Mouse (Mus musculus): ENCODE results near the gene Garnl3. TPM values are rescaled to one million over a fixed set of nuclear protein-coding genes. Genes with fewer than 3 reads are reported as not detected.

Gene Garnl3
- polyA plus RNA-seq, 1 experiment from 2014 or later, result 4.6 TPM

DNA sequence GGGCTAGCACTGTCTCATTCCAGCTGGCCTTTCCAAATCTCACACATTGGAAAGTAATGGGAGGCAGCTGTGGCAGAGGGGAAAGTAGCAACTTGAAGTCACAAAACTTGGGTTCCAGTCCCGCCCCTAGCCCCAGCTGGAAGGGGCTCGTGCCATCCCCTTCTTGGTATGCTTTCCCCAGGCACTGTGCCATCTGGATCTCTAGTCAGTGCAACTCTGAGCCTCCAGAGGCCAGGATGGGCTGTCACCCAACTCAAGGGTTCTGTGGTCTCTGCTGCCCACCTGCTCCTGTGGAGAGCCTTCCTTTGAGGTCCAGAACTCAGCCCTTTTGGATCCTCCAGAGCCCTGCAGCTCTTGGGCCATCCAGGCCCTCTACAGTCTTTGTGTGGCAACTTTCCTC, 30.7 kb upstream of the Garnl3 start:
- 65% methylated on average over 2 of the region's 2 CpGs for WGBS
- no peak for DNase-seq (ENCODE audit: low spot score)
- Histone ChIP-seq H3K27me3 (replicated peaks; ENCODE audit: control insufficient read depth, insufficient read depth, low read length) (no peaks in the 10 kb centered on the region), H3K4me3 (ENCODE audit: low read depth, low read length) (no peak overlapping the region), H3K4me1 (replicated peaks; ENCODE audit: control insufficient read depth, insufficient read depth, low read length) (peaks cover 13% of the 10 kb centered on the region), H3K9ac (ENCODE audit: low read depth, low read length) (no peak overlapping the region), H3K9me3 (ENCODE audit: control insufficient read depth, low read length) (no peaks in the 10 kb centered on the region), H3K4me2 (no peak overlapping the region), H3K27ac (ENCODE audit: low read depth, low read length) (no peak overlapping the region), H3K36me3 (ENCODE audit: control insufficient read depth, insufficient read depth, low read length) (0 out of 2 replicates have a peak, but pooled peaks cover 3% of the 10 kb centered on the region)
- no peak for ATAC-seq (replicated peaks; ENCODE audit: low FRiP score)

DNA sequence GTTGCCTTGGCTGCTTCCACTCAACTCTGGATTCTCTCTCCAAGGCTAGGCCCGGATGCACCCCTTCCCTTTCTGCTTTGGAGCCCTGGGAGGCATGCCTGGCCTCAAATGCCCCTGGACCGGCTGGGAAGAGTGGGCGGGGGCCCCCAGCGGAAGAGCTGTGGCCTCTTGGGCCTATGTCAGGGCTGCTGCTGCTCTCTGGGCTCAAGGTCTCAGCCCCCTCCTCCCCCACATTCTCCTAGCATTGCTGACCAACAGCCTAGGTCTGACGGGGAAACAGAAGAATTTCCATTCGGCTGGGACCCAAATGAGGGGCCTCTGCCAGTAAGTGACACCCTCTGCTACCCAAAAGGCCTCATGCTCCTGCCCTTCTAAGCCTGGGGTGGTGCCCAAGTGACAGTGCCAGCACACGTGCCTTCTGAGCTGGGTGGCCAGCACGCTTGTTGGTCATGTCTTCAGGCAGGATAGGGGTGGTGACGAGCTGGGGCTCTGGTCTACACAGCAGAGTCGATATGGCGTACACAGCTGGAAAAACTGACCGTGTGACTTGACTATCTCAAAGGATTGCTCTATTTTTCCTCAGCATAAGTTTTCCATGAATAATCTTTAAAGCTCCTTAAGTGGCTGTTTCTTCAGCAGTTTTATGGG, 29.0 kb upstream of the Garnl3 start:
- WGBS, result 79% methylated on average over 12 of the region's 12 CpGs

DNA sequence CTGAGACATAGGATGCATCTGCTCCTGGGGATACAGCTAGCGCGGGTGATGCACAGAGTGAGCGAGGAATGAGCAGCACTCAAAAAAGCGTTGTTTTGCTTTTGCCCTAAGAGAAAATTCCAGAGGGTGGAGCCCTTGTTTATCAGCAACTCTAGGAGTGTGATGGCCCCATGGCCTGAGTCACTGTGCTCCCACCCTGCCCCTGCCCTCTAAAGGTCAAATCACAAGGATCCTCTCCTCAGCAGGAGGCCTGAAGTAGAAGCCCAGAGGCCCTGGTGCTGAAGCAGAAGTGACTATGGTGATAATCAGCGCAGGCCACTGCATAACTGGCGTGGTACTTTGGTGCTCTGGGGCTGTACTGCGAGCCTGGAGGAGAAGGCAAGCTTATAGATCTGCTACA, 28.1 kb upstream of the Garnl3 start:
- WGBS, result 75% methylated on average over 7 of the region's 7 CpGs
- H3K27ac ChIP-seq (ENCODE audit: low read depth, low read length), result no peak overlapping the region
- no peaks in the 10 kb centered on the region for H3K9me3 ChIP-seq (ENCODE audit: control insufficient read depth, low read length)
- DNase-seq (ENCODE audit: low spot score) (no peak), ATAC-seq (replicated peaks; ENCODE audit: low FRiP score) (no peak)
- no peak overlapping the region for H3K9ac ChIP-seq (ENCODE audit: low read depth, low read length)
- no peak overlapping the region for H3K4me3 ChIP-seq (ENCODE audit: low read depth, low read length)
- peaks cover 4% of the 10 kb centered on the region; the same call in 1 of the 2 replicates for H3K4me1 ChIP-seq (replicated peaks; ENCODE audit: control insufficient read depth, insufficient read depth, low read length)
- H3K36me3 ChIP-seq (ENCODE audit: control insufficient read depth, insufficient read depth, low read length), result 0 out of 2 replicates have a peak, but pooled peaks cover 3% of the 10 kb centered on the region
- no peak overlapping the region for H3K4me2 ChIP-seq
- H3K27me3 ChIP-seq (replicated peaks; ENCODE audit: control insufficient read depth, insufficient read depth, low read length), result no peaks in the 10 kb centered on the region

More for the DNA sequence above, 29.0 kb upstream of the Garnl3 start:
- DNase-seq (ENCODE audit: low spot score) (no peak), ATAC-seq (replicated peaks; ENCODE audit: low FRiP score) (no peak)
- Histone ChIP-seq H3K36me3 (ENCODE audit: control insufficient read depth, insufficient read depth, low read length) (0 out of 2 replicates have a peak, but pooled peaks cover 3% of the 10 kb centered on the region), H3K27me3 (replicated peaks; ENCODE audit: control insufficient read depth, insufficient read depth, low read length) (no peaks in the 10 kb centered on the region), H3K4me2 (no peak overlapping the region), H3K9me3 (ENCODE audit: control insufficient read depth, low read length) (no peaks in the 10 kb centered on the region), H3K27ac (ENCODE audit: low read depth, low read length) (no peak overlapping the region), H3K4me1 (replicated peaks; ENCODE audit: control insufficient read depth, insufficient read depth, low read length) (peaks cover 8% of the 10 kb centered on the region), H3K9ac (ENCODE audit: low read depth, low read length) (no peak overlapping the region), H3K4me3 (ENCODE audit: low read depth, low read length) (no peak overlapping the region)

DNA sequence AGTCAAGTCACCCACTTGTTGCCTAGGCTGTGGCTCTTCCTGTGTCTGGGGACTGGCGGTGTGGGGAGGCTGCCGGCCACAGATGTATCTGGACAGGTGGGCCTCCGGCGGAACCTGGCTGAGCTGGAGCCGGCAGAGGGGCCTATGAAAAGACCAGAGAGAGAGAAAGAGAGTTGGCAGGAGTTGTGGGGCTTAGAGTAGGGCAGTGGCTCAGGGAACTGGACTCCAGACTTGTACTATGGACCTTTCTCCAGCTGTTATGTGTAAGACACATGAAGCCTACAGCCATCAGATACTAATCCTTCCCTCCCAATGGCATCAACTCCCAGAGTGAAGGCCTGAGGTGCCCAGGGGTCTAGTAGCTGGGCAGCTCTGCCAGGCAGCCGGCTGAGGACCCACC, 27.4 kb upstream of the Garnl3 start:
- H3K9me3 ChIP-seq (ENCODE audit: control insufficient read depth, low read length), result no peaks in the 10 kb centered on the region
- H3K27me3 ChIP-seq (replicated peaks; ENCODE audit: control insufficient read depth, insufficient read depth, low read length), result no peaks in the 10 kb centered on the region
- 0 out of 2 replicates have a peak, but pooled peaks cover 3% of the 10 kb centered on the region for H3K36me3 ChIP-seq (ENCODE audit: control insufficient read depth, insufficient read depth, low read length)
- no peak overlapping the region for H3K4me3 ChIP-seq (ENCODE audit: low read depth, low read length)
- H3K27ac ChIP-seq (ENCODE audit: low read depth, low read length), result no peak overlapping the region
- H3K9ac ChIP-seq (ENCODE audit: low read depth, low read length), result no peak overlapping the region
- WGBS, result 85% methylated on average over 6 of the region's 6 CpGs
- DNase-seq (ENCODE audit: low spot score) (no peak), ATAC-seq (replicated peaks; ENCODE audit: low FRiP score) (no peak)
- peaks cover 4% of the 10 kb centered on the region; the same call in 1 of the 2 replicates for H3K4me1 ChIP-seq (replicated peaks; ENCODE audit: control insufficient read depth, insufficient read depth, low read length)
- H3K4me2 ChIP-seq, result no peak overlapping the region

DNA sequence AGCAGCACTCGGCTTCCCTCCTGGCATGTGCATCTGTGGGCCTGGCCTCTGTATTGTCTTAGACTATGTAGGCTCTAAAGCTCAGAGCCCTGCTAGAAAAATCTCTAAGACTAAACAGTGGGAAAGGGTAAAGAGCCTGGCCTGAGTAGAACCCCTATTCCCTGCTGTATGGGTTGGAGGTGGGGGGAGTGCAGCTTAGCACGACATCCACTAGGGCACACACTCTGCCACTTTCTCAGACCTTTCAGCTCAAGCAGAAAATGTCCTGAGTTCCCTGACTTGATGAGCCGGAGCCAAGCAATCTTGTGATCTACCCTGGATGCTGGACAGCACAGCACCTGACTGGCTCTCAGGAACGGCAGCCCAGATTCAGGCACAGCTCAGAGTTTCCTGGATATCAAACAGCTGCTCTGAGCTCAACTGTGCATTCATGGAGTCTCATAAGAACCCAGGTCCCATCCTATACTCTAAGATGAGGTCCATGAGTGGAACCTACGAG, 24.9 kb upstream of the Garnl3 start:
- 65% methylated on average over 5 of the region's 5 CpGs for WGBS
- Histone ChIP-seq H3K4me2 (no peak overlapping the region), H3K4me3 (ENCODE audit: low read depth, low read length) (no peak overlapping the region)

DNA sequence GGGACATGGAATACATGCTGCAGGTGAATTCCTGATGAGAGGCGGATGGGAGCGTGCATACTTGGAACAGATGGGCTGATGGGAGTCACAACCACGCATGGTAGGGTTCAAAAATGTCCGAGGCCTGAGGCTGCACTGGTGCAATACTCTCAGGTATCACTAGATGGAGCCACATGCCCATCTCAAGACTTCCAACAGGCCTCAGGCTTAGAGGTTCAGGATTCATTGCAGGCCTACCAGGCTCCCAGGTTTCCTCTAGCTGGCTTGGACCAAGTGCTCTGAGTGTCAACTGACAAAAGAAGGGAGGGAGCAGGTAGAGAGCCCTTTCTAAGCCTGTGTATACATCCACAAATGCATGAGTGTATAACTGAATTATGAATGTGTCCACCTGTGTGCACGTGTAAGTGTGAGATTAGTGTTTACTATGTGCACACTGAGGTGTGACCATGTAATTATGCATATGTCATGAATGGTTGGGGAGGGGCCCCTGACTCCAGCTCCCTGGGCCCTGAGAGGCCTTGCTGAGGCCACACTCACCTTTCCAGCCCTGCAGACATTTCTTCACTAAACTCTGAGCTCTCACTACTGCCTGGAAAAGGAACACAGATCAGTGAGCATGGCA, 23.4 kb upstream of the Garnl3 start:
- Histone ChIP-seq H3K9me3 (ENCODE audit: control insufficient read depth, low read length) (no peaks in the 10 kb centered on the region), H3K4me1 (replicated peaks; ENCODE audit: control insufficient read depth, insufficient read depth, low read length) (peaks cover 3% of the 10 kb centered on the region; the same call in 1 of the 2 replicates), H3K36me3 (ENCODE audit: control insufficient read depth, insufficient read depth, low read length) (0 out of 2 replicates have a peak, but pooled peaks cover 3% of the 10 kb centered on the region), H3K27me3 (replicated peaks; ENCODE audit: control insufficient read depth, insufficient read depth, low read length) (no peaks in the 10 kb centered on the region), H3K27ac (ENCODE audit: low read depth, low read length) (no peak overlapping the region), H3K9ac (ENCODE audit: low read depth, low read length) (no peak overlapping the region), H3K4me2 (no peak overlapping the region), H3K4me3 (ENCODE audit: low read depth, low read length) (no peak overlapping the region)
- ATAC-seq (replicated peaks; ENCODE audit: low FRiP score), result no peak
- peak; percentile 45 for DNase-seq (ENCODE audit: low spot score)
- 26% methylated on average over 5 of the region's 5 CpGs for WGBS

More for the DNA sequence above, 24.9 kb upstream of the Garnl3 start:
- 0 out of 2 replicates have a peak, but pooled peaks cover 3% of the 10 kb centered on the region for H3K36me3 ChIP-seq (ENCODE audit: control insufficient read depth, insufficient read depth, low read length)
- H3K9ac ChIP-seq (ENCODE audit: low read depth, low read length), result no peak overlapping the region
- H3K27ac ChIP-seq (ENCODE audit: low read depth, low read length), result no peak overlapping the region
- peaks cover 4% of the 10 kb centered on the region; the same call in 1 of the 2 replicates for H3K4me1 ChIP-seq (replicated peaks; ENCODE audit: control insufficient read depth, insufficient read depth, low read length)
- no peak for ATAC-seq (replicated peaks; ENCODE audit: low FRiP score)
- H3K9me3 ChIP-seq (ENCODE audit: control insufficient read depth, low read length), result no peaks in the 10 kb centered on the region
- no peak for DNase-seq (ENCODE audit: low spot score)
- no peaks in the 10 kb centered on the region for H3K27me3 ChIP-seq (replicated peaks; ENCODE audit: control insufficient read depth, insufficient read depth, low read length)

DNA sequence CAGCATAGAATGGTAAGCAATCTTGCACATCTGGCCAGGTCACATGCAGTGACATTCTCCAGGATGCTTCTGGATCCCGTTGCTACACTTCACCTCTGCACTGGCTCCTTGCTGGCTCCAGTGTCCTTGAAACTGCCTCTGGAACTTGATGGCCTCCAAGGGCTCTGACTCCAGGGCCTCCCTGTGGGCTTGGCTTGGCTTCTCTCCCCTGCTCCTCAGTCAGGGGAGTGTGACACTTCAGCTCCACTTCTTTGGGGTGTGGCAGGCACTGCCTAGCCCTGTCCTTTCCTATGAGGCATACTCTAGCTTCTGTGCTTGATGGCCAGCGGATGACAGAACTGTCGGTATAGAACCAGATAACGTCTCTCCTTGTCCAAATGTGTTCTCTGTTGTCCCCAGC, 15.5 kb upstream of the Garnl3 start:
- H3K4me2 ChIP-seq, result no peak overlapping the region
- no peaks in the 10 kb centered on the region for H3K27me3 ChIP-seq (replicated peaks; ENCODE audit: control insufficient read depth, insufficient read depth, low read length)
- no peaks in the 10 kb centered on the region for H3K36me3 ChIP-seq (ENCODE audit: control insufficient read depth, insufficient read depth, low read length)
- DNase-seq (ENCODE audit: low spot score) (no peak), ATAC-seq (replicated peaks; ENCODE audit: low FRiP score) (no peak)
- H3K27ac ChIP-seq (ENCODE audit: low read depth, low read length), result no peak overlapping the region
- no peak overlapping the region for H3K9ac ChIP-seq (ENCODE audit: low read depth, low read length)
- no peaks in the 10 kb centered on the region for H3K9me3 ChIP-seq (ENCODE audit: control insufficient read depth, low read length)
- 77% methylated on average over 4 of the region's 4 CpGs for whole genome bisulfite sequencing
- H3K4me3 ChIP-seq (ENCODE audit: low read depth, low read length), result no peak overlapping the region
- no peaks in the 10 kb centered on the region for H3K4me1 ChIP-seq (replicated peaks; ENCODE audit: control insufficient read depth, insufficient read depth, low read length)

DNA sequence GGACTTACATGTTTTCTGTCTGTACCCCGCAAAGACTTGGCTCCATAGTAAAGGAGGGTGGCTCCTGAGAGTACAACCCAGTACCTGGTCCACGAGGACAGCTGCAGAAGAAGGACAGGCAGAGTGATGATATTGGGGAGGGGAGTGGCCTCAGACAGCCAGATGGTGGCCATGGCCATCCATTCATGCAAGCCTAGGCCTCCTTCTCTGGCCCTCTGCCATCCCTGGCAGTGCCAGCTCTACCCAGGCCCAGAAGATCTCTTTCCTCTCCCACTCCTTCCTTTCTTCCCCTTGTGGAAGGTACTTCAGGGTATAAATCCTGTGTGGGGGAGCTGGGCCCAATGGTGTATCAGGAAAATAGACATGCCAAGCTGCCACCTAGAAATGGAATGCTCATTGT, 11.8 kb upstream of the Garnl3 start:
- no peak overlapping the region for H3K9ac ChIP-seq (ENCODE audit: low read depth, low read length)
- H3K4me2 ChIP-seq, result no peak overlapping the region
- ATAC-seq (replicated peaks; ENCODE audit: low FRiP score) (no peak), DNase-seq (ENCODE audit: low spot score) (no peak)
- no peaks in the 10 kb centered on the region for H3K4me1 ChIP-seq (replicated peaks; ENCODE audit: control insufficient read depth, insufficient read depth, low read length)
- no peak overlapping the region for H3K27ac ChIP-seq (ENCODE audit: low read depth, low read length)
- no peaks in the 10 kb centered on the region for H3K27me3 ChIP-seq (replicated peaks; ENCODE audit: control insufficient read depth, insufficient read depth, low read length)
- no peaks in the 10 kb centered on the region for H3K36me3 ChIP-seq (ENCODE audit: control insufficient read depth, insufficient read depth, low read length)
- WGBS, result 74% methylated on average over 2 of the region's 2 CpGs
- no peaks in the 10 kb centered on the region for H3K9me3 ChIP-seq (ENCODE audit: control insufficient read depth, low read length)
- H3K4me3 ChIP-seq (ENCODE audit: low read depth, low read length), result no peak overlapping the region
